Mouse (Mus musculus) layer of hippocampus, adult 2 months (tissue): ENCODE measurements around the gene Aplf. TPM values are rescaled to one million over a fixed set of nuclear protein-coding genes. Genes with fewer than 3 reads are reported as not detected.
"Not testable (repeated sequence)": the region's sequence is repeated elsewhere in the genome, so short reads cannot be mapped to it uniquely, and the experiment has no call there.

ENCODE experiments used
- DNase-seq, 2 experiments: peaks; one replicate each; pipeline ENCODE4 v3.0.0; 2022; ENCODE audit warnings: low spot score in 2 of 2
- H3K27ac ChIP-seq: fragments of 200-600 bp; 2 replicates; pipeline ENCODE4 v1.8.1; 2022
- H3K4me3 ChIP-seq: fragments of 200-600 bp; 2 replicates; pipeline ENCODE4 v1.8.1; 2022; ENCODE audit warnings: mild to moderate bottlenecking
- CTCF ChIP-seq: fragments of 200-600 bp; conservative IDR thresholded peaks from 2 replicates; pipeline ENCODE4 v1.8.1; 2022; ENCODE audit warnings: antibody characterized with exemption, mild to moderate bottlenecking, moderate library complexity
- total RNA-seq, 2 experiments: library from RNA; stranded (reverse); gene quantifications; 2 replicates each; pipeline ENCODE4 v1.2.3; 2021

Aplf gene
- total RNA-seq, 2 experiments from 2014 or later = 6.9 to 7.9 TPM

GRCm38 (mm10) chr6:87662197-87662596 is 9.8 kb downstream of the Aplf start:
- DNase-seq = no peak
- no peak overlapping the region for H3K4me3 ChIP-seq
- H3K27ac ChIP-seq = no peak overlapping the region
- TF ChIP-seq CTCF = no peak

GRCm38 (mm10) chr6:87661707-87662106 is 10.3 kb downstream of the Aplf start:
- TF ChIP-seq CTCF = no peak
- DNase-seq = no peak
- H3K27ac ChIP-seq = no peak overlapping the region
- no peak overlapping the region for H3K4me3 ChIP-seq

- no peak overlapping the region for H3K27ac ChIP-seq
- H3K4me3 ChIP-seq = no peak overlapping the region
- no peak for DNase-seq
- TF ChIP-seq CTCF = no peak
Measured at GRCm38 (mm10) chr6:87658816-87659215, 13.2 kb downstream of the Aplf start.

- no peak for DNase-seq
- TF ChIP-seq CTCF = no peak
Measured at GRCm38 (mm10) chr6:87653904-87654638, 17.9 kb downstream of the Aplf start.

GRCm38 (mm10) chr6:87653478-87653877 is 18.5 kb downstream of the Aplf start:
- Histone ChIP-seq H3K4me3 (no peak overlapping the region), H3K27ac (no peak overlapping the region)
- no peak for DNase-seq
- TF ChIP-seq CTCF = no peak

More at GRCm38 (mm10) chr6:87653904-87654638, 17.9 kb downstream of the Aplf start:
- H3K4me3 ChIP-seq = no peak overlapping the region
- no peak overlapping the region for H3K27ac ChIP-seq

GRCm38 (mm10) chr6:87652670-87653069 is 19.3 kb downstream of the Aplf start:
- TF ChIP-seq CTCF = no peak
- no peak overlapping the region for H3K4me3 ChIP-seq
- no peak overlapping the region for H3K27ac ChIP-seq
- no peak for DNase-seq

- Histone ChIP-seq H3K27ac (no peak overlapping the region), H3K4me3 (no peak overlapping the region)
- TF ChIP-seq CTCF = no peak
- DNase-seq = no peak
Measured at GRCm38 (mm10) chr6:87651787-87652186, 20.2 kb downstream of the Aplf start.

GRCm38 (mm10) chr6:87638134-87638660 is 33.8 kb downstream of the Aplf start:
- no peak for TF ChIP-seq CTCF
- H3K4me3 ChIP-seq = no peak overlapping the region
- H3K27ac ChIP-seq = no peak overlapping the region
- no peak for DNase-seq

- DNase-seq = no peak
- no peak overlapping the region for H3K4me3 ChIP-seq
- H3K27ac ChIP-seq = no peak overlapping the region
- no peak for TF ChIP-seq CTCF
Measured at GRCm38 (mm10) chr6:87632176-87632575, 39.8 kb downstream of the Aplf start.

- DNase-seq, H3K4me3 ChIP-seq, H3K27ac ChIP-seq: not testable (repeated sequence)
Measured at GRCm38 (mm10) chr6:87628936-87629335, 43.1 kb downstream of the Aplf start.

GRCm38 (mm10) chr6:87623151-87623550 is 48.8 kb downstream of the Aplf start:
- TF ChIP-seq CTCF = no peak

GRCm38 (mm10) chr6:87621281-87621680 is 50.7 kb downstream of the Aplf start:
- no peak overlapping the region for H3K27ac ChIP-seq
- H3K4me3 ChIP-seq = no peak overlapping the region
- DNase-seq = no peak
- no peak for TF ChIP-seq CTCF

More at GRCm38 (mm10) chr6:87623151-87623550, 48.8 kb downstream of the Aplf start:
- no peak overlapping the region for H3K4me3 ChIP-seq
- DNase-seq = no peak
- H3K27ac ChIP-seq = no peak overlapping the region

GRCm38 (mm10) chr6:87618021-87618420 is 54.0 kb downstream of the Aplf start:
- no peak for DNase-seq
- no peak overlapping the region for H3K4me3 ChIP-seq
- no peak for TF ChIP-seq CTCF
- H3K27ac ChIP-seq = no peak overlapping the region

- DNase-seq = no peak
- Histone ChIP-seq H3K27ac (no peak overlapping the region), H3K4me3 (no peak overlapping the region)
- no peak for TF ChIP-seq CTCF
Measured at GRCm38 (mm10) chr6:87615696-87616083, 56.3 kb downstream of the Aplf start.
